Mouse (Mus musculus) retina, postnatal 7 days (tissue): ENCODE measurements around the gene Lamb3.
"Not testable (repeated sequence)": the region's sequence is repeated elsewhere in the genome, so short reads cannot be mapped to it uniquely, and the experiment has no call there.

Experiments
- DNase-seq: peaks from one replicate; pipeline ENCODE4 v3.0.0-alpha.2; 2012; ENCODE audit warnings: low read depth, low spot score

Gene Lamb3

DNA sequence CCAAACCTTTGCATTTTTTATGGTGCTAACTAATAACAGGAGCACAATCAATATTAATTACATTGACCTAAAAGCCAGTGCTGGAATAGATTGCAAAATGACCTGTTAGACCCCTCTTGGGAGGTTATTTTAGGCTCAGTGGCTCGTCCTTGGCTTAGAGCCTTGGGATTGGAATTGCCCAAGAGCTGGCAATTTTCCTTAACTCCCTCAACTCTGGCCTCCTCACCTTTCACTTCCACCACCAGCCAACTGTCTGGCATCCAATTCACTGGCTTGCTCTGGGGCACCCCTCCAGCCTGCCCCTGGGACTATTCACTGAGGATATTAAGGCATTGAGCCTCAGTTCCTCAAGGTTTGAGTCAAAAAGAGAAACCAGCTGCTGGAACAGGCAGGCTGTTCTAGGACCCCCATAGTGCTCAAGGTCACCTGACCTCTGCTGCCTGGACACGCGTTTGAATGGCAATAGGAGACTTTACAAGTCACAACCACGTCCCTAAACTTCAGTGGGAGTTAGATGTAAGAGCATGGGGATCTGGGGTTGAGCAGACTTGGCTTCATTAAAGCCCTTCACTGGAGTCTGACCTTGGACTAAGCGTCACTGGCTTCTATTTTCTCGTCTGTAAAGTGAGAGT is 71.0 kb downstream of the Lamb3 start:
- no peak for DNase-seq

- DNase-seq: no peak
Measured at GRCm38 (mm10) chr1:193279492-193279891, 72.0 kb downstream of the Lamb3 start.

DNA sequence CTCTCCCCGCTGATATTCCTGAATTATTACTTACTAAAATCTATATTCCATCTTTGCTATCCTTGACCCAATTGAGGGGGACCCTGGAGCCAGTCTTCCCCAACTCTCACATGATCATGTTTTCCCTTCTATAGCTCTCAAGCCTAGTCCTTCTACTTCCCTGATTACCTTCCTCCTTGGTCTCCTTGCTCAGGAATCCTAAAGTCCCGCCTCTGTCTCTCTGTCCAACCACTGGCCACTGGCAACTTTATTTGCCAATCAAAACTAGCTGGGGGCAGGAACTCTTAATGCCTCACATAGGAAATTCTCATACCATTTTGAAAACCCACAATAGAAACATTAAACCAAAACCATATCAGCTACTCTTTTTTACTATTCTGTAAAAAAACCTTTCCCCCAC is 73.8 kb downstream of the Lamb3 start:
- DNase-seq: no peak

DNA sequence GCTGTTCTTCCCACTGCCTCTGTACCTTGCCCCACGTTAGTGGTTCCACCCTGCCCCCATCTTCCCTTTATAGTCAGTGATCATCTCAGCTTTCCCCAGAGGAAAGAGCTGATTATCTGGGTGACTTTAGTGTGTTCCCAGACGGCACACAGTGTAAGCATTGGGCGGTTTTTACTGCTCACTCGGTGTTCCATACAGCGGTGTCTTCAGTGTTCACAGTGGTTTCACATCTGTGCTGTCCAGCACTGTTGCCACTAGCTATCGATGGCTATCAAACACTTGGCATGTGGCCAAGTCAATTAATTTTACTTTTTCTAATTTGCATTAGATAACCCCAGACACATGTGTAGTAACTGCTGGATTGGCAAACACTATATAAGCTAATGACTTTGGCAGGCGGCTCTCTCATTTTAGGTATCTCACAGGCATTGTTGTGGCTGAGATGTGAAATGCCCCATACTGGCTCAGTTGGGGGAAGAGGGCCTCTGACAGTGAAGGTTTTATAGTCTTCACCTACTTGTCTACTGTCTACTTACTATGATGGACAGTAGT is 76.8 kb downstream of the Lamb3 start:
- DNase-seq: no peak

DNA sequence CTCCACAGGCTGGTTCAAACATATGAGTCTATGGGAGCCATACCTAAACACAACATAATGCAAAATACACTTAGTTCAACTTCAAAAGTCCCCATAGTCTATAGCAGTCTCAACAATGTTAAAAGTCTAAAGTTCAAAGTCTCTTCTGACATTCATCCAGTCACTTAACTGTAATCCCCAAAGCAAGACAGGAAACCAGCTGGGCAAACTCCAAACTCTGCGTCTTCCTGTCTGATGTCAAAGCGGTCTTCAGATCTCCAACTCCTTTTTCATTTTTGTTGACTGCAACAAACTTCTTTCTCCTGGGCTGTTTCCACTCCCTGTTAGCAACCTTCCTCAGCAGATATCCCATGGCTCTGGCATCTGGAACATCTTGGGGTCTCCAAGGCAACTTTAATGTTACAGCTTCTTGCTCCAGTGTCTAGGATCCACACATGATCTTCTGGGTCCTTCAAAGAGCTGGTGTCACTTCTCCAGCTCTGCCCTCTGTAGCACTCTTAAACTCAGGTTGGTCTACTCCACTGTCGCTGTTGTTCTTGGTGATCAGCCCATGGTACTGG is 78.3 kb downstream of the Lamb3 start:
- not testable (repeated sequence) for DNase-seq

DNA sequence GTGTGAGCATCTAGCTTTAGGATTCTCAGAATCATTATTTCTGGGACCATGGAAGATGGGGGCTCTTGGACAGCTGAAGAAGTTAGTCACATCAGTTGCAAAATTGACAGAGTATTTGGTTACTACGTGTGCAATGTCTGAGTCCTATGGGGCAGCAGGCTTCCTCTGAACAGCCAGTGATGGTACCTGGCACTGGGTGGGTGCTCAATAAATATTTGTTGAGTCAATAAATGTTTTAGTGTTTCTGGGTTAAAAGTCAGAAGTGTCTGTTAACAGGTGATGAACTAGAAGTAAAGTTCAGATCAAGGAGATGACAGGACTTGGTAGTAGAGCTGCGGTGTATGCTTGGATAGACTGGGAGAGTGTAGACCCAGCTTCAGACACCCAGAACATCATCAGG is 80.1 kb downstream of the Lamb3 start:
- no peak for DNase-seq

DNA sequence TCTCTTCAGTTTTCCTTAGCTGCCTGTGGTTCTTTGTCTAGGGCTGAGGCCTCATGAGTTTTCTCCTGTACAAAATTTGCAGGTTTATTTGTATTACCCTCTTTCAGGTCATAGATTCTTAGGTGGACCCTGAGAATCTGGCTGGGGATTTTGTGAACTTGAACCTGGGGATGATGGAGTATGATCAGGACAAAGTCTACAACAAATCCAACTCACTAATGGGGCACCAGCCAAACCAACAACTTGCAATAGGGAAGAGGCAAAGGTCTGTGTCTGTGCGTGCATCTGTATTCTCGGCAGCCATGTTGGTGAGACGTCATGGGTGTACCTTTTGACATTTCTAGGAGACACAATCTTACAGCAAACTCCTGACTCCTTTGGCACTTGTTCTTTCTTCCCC is 81.6 kb downstream of the Lamb3 start:
- no peak for DNase-seq

DNA sequence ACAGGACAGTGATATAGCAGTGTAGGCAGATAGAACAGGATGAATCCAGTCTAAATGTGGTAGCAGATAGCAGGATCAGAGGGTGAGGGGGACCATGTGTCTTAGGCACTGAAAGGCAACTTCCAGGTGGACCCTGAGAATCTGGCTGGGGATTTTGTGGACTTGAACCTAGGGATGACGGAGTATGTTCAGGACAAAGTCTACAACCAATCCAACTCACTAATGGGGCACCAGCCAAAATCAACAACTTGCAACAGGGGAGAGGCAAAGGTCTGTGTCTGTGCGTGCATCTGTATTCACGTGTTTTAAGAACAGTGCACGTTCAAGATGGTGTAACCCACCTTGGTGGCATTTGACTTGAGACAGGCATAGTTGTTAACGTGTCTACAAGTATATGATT is 82.4 kb downstream of the Lamb3 start:
- no peak for DNase-seq

DNA sequence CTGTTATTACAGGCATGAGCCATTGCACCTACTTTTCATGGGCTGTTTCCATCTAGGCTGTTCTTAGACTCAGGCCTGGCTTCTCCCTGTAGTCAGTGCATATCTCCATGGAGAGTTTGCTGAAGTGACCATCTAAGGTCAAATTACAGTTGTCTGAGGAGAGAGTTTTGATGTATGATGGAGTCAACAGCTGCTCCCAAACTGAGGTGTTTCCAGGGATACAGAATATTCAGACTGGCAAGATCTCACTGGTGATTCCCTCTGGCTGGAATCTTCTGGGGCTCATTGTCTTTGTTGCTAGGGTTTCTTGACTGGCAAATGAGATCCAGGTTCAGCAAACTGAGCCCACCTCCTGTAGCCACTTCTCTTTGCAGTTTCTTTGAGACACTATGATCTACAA is 83.2 kb downstream of the Lamb3 start:
- no peak for DNase-seq

DNA sequence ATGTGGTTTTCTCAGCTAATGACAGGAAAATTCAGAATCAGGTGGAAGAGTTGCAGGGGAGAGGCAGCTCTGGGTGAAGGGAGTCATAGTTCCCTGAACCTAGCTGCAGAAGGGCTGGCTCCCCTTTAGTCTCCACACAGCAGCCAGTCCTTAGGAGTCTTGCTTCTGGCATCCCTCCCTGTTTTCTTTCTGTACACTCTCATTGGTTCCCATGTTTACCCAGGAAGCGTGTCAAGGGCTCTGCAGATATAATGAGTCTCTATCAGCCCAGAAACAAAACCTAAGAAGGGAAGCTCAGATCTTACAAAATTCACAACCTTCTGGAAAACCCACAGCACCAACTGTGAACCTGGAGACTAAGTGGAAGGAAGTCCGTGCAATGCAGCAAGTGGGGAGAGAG is 85.5 kb downstream of the Lamb3 start:
- DNase-seq: no peak

GRCm38 (mm10) chr1:193293926-193294325 is 86.4 kb downstream of the Lamb3 start:
- no peak for DNase-seq

DNA sequence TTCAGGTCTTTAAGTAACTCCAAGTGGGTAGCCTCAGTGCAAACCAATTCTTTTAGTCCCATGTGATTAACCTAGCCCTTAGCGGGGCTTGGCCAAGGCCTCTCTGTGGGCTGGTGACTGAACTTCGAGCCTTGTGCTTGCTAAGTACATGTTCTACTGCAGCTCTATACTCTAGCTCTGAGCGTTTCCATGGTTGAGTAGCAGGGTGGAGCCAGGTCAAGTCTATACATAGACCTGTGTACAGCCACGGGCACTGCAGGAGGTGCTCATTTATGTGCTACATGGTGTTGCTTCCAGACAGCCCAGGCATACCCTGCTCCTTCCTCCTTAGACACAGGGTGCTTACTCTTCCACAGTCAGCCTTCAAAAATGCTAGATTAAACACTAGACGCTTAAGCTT is 88.4 kb downstream of the Lamb3 start:
- DNase-seq: no peak

DNA sequence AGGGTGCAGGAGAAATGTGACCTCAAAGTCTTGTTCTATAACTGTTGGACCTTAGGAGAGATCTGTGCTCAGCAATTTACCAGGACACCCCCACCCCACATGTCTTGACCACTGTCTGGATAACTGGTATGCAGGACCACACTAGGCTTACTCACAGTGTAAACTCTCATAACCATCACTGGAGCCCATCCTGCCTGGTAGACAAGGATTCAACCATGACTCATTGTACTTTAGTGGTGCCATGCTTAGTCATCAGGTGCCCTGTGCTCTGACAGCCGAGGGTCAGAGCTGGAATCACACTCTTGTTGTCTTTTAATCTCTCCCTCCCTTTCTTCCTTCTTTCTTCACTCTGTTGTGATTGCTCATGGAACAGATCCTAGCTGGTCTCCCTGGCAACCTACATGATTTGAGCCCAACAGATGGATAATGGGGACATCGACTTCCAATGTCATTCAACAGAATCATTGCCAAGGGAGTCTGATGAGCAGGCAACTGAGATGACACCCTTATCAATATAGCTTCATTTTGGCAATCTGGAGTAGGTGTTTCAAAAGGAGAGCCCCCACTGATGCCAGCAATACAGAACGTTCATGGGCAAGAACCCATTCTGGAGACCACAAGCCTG is 90.8 kb downstream of the Lamb3 start:
- DNase-seq: no peak

DNA sequence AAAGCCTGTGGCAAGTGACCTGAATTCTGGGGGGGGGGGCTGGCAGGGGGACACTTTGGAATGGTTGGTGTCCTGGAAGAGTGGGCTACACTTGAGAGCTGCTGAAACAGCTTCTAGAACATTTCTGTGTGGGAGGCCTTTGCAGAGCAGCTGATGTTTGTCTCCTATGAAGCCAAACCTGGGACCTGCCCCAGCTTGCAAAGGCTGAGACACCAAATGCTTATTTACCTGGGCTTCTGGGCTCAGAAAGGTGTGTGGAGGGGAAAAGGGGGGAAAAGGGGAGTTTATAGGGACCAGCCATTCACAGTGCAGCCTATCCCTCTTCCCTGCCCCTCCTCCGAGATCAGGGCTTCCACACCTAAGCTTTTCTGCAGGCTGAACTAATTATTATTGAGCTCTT is 92.5 kb downstream of the Lamb3 start:
- DNase-seq: no peak

GRCm38 (mm10) chr1:193301216-193302092 is 94.0 kb downstream of the Lamb3 start:
- DNase-seq: no peak

DNA sequence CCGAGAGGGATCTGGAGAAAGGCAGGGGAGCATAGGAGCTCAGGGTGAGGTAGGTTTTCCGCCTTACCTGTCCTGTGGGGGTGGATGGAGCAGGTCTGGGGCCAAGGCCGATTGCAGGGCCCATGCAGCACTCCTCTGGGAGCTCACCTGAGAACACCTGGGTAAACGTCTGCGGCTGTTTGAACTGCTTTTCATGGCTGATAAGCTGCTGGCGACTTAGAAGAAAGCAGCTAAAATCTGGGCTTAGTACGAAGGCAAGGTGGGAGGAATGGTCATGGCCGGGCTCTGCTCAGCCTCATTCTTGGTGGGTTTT is 94.5 kb downstream of the Lamb3 start:
- DNase-seq: no peak

- no peak for DNase-seq
Measured at GRCm38 (mm10) chr1:193303096-193303495, 95.6 kb downstream of the Lamb3 start.

DNA sequence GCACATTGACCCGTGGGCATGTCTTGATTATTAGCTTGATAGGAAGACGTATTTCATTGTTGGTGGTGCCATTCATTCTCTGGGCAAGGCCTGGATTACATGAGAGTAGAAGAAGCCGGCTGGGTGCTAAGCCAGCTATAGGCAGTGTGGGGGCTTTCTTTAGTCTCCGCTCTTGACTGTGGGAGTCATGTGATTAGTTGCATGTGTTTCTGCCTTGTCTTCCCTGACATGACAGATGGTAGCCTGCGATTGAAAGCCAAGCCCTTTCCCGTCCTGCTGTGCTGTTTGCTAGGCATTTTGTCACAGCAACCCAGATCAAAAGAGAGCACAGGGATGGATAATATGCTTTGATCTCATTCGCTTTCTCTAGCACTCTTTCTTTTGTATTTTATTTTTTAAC is 97.9 kb downstream of the Lamb3 start:
- no peak for DNase-seq

- DNase-seq: no peak
Measured at GRCm38 (mm10) chr1:193306832-193307231, 99.3 kb downstream of the Lamb3 start.

GRCm38 (mm10) chr1:193309785-193310518 is 102.5 kb downstream of the Lamb3 start:
- no peak for DNase-seq

DNA sequence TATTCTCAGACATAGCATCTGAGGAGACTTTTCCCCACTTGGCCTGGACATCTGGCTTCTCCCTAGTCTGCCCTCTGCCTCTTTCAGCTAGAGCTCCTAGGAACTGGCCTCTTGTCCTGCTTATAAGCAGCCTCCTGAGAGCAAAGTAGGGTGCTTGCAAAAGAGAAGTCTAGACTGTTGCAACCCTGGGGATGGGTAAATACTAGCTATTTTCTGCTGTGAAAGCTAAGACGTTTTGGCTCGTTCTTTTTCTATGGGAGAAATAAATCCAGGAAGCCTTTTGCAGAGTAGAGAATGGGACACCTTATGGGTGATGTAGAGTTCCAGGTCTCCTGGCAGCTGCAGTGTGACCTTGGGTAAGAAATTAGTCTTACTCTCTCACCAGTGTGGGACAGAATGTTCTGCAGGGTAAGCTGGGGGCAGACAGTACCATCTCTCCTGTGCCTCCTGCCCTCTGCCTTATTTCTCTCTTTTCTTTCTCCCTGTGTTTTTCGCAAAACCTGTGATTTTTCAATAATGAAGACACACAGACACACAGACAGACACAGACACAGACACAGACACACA is 103.1 kb downstream of the Lamb3 start:
- DNase-seq: no peak
